Mouse (Mus musculus): ENCODE measurements around the gene Cuedc1. TPM values are rescaled to one million over a fixed set of nuclear protein-coding genes. Genes with fewer than 3 reads are reported as not detected.

The Cuedc1 gene
- polyA plus RNA-seq (2016; fragmentation: Nextera tagmentation; extraction: Ambion mirVana), result 36.4 and 42.0 TPM in 2 replicates

GRCm38 (mm10) chr11:88098021-88098729 lies at the start of gene Cuedc1:
Gene Cuedc1 (plus strand): TSS chr11:88098058.
- no peaks in the 10 kb centered on the region for H3K9me3 ChIP-seq
- H3K27me3 ChIP-seq, result 0 out of 2 replicates have a peak, but pooled peaks cover 9% of the 10 kb centered on the region
- H3K4me3 ChIP-seq, result peak within 1 kb of the TSS; percentile 74
- H3K27ac ChIP-seq, result peak within 1 kb of the TSS; percentile 87
- no peak for ATAC-seq (ENCODE audit: insufficient number of reproducible peaks, insufficient read depth, low FRiP score, low TSS enrichment)
- H3K4me2 ChIP-seq (replicated peaks), result peak within 1 kb of the TSS; percentile 77
- H3K4me1 ChIP-seq, result peaks cover 27% of the 10 kb centered on the region
- WGBS, result 24% methylated on average over 17 of the region's 17 CpGs
- H3K9ac ChIP-seq, result peak within 1 kb of the TSS; percentile 96
- H3K36me3 ChIP-seq, result no peaks in the 10 kb centered on the region

GRCm38 (mm10) chr11:88048961-88049670 lies 48.7 kb upstream of the Cuedc1 start:
- H3K4me1 ChIP-seq, result peaks cover 33% of the 10 kb centered on the region
- H3K9me3 ChIP-seq, result no peaks in the 10 kb centered on the region
- peaks cover 28% of the 10 kb centered on the region for H3K36me3 ChIP-seq
- ATAC-seq (ENCODE audit: insufficient number of reproducible peaks, insufficient read depth, low FRiP score, low TSS enrichment), result no peak
- WGBS, result 20% methylated on average over 26 of the region's 26 CpGs
- H3K27ac ChIP-seq, result peak overlapping the region; percentile 100; the same call in 1 of the 2 replicates
- peak overlapping the region; percentile 96 for H3K4me3 ChIP-seq
- H3K4me2 ChIP-seq (replicated peaks), result peak overlapping the region; percentile 62
- peak overlapping the region; percentile 99 for H3K9ac ChIP-seq
- no peaks in the 10 kb centered on the region for H3K27me3 ChIP-seq

GRCm38 (mm10) chr11:88049732-88050131 lies 48.1 kb upstream of the Cuedc1 start:
- Histone ChIP-seq H3K27ac (no peak overlapping the region), H3K9me3 (no peaks in the 10 kb centered on the region), H3K4me3 (peak overlapping the region; percentile 96), H3K9ac (peak overlapping the region; percentile 99), H3K4me1 (peaks cover 33% of the 10 kb centered on the region), H3K36me3 (peaks cover 28% of the 10 kb centered on the region), H3K4me2 (replicated peaks) (peak overlapping the region; percentile 62), H3K27me3 (no peaks in the 10 kb centered on the region)
- ATAC-seq (ENCODE audit: insufficient number of reproducible peaks, insufficient read depth, low FRiP score, low TSS enrichment), result no peak

GRCm38 (mm10) chr11:88052638-88053037 lies 45.2 kb upstream of the Cuedc1 start:
- WGBS, result 79% methylated on average over 4 of the region's 4 CpGs
- peaks cover 28% of the 10 kb centered on the region for H3K36me3 ChIP-seq

GRCm38 (mm10) chr11:88053821-88054220 lies 44.0 kb upstream of the Cuedc1 start:
- Histone ChIP-seq H3K27ac (no peak overlapping the region), H3K9ac (no peak overlapping the region), H3K36me3 (peaks cover 28% of the 10 kb centered on the region), H3K4me3 (no peak overlapping the region), H3K4me1 (peaks cover 24% of the 10 kb centered on the region), H3K27me3 (no peaks in the 10 kb centered on the region), H3K4me2 (replicated peaks) (no peak overlapping the region), H3K9me3 (no peaks in the 10 kb centered on the region)
- no peak for ATAC-seq (ENCODE audit: insufficient number of reproducible peaks, insufficient read depth, low FRiP score, low TSS enrichment)
- WGBS, result 66% methylated on average over 3 of the region's 3 CpGs

More at GRCm38 (mm10) chr11:88052638-88053037, 45.2 kb upstream of the Cuedc1 start:
- Histone ChIP-seq H3K4me2 (replicated peaks) (no peak overlapping the region), H3K9ac (no peak overlapping the region), H3K27ac (no peak overlapping the region), H3K27me3 (no peaks in the 10 kb centered on the region), H3K4me1 (peaks cover 24% of the 10 kb centered on the region), H3K9me3 (no peaks in the 10 kb centered on the region), H3K4me3 (no peak overlapping the region)
- ATAC-seq (ENCODE audit: insufficient number of reproducible peaks, insufficient read depth, low FRiP score, low TSS enrichment), result no peak

- H3K27ac ChIP-seq, result no peak overlapping the region
- WGBS, result 78% methylated on average over 1 of the region's 1 CpGs
- peaks cover 22% of the 10 kb centered on the region for H3K36me3 ChIP-seq
- H3K27me3 ChIP-seq, result no peaks in the 10 kb centered on the region
- H3K4me3 ChIP-seq, result no peak overlapping the region
- no peak overlapping the region for H3K4me2 ChIP-seq (replicated peaks)
- no peak overlapping the region for H3K9ac ChIP-seq
- ATAC-seq (ENCODE audit: insufficient number of reproducible peaks, insufficient read depth, low FRiP score, low TSS enrichment), result no peak
- H3K4me1 ChIP-seq, result peaks cover 17% of the 10 kb centered on the region
- H3K9me3 ChIP-seq, result no peaks in the 10 kb centered on the region
Observed at GRCm38 (mm10) chr11:88054589-88054988, 43.3 kb upstream of the Cuedc1 start.

GRCm38 (mm10) chr11:88055777-88056176 lies 42.1 kb upstream of the Cuedc1 start:
- H3K9ac ChIP-seq, result no peak overlapping the region
- no peaks in the 10 kb centered on the region for H3K9me3 ChIP-seq
- H3K4me2 ChIP-seq (replicated peaks), result no peak overlapping the region
- no peak overlapping the region for H3K4me3 ChIP-seq
- peaks cover 14% of the 10 kb centered on the region for H3K36me3 ChIP-seq
- peaks cover 7% of the 10 kb centered on the region for H3K4me1 ChIP-seq
- no peak for ATAC-seq (ENCODE audit: insufficient number of reproducible peaks, insufficient read depth, low FRiP score, low TSS enrichment)
- no peak overlapping the region for H3K27ac ChIP-seq
- no peaks in the 10 kb centered on the region for H3K27me3 ChIP-seq
- 91% methylated on average over 2 of the region's 2 CpGs for WGBS

- Histone ChIP-seq H3K9me3 (no peaks in the 10 kb centered on the region), H3K27ac (no peak overlapping the region), H3K4me3 (no peak overlapping the region), H3K4me1 (no peaks in the 10 kb centered on the region), H3K36me3 (peaks cover 7% of the 10 kb centered on the region), H3K9ac (no peak overlapping the region), H3K4me2 (replicated peaks) (no peak overlapping the region), H3K27me3 (no peaks in the 10 kb centered on the region)
- ATAC-seq (ENCODE audit: insufficient number of reproducible peaks, insufficient read depth, low FRiP score, low TSS enrichment), result no peak
- WGBS, result 69% methylated on average over 2 of the region's 2 CpGs
Observed at GRCm38 (mm10) chr11:88057788-88058187, 40.1 kb upstream of the Cuedc1 start.

- Histone ChIP-seq H3K9ac (no peak overlapping the region), H3K36me3 (no peaks in the 10 kb centered on the region), H3K27me3 (no peaks in the 10 kb centered on the region), H3K27ac (no peak overlapping the region), H3K4me1 (no peaks in the 10 kb centered on the region), H3K4me3 (no peak overlapping the region), H3K4me2 (replicated peaks) (no peak overlapping the region), H3K9me3 (no peaks in the 10 kb centered on the region)
- WGBS, result 39% methylated on average over 2 of the region's 2 CpGs
- no peak; the same call in 1 of the 2 replicates for ATAC-seq (ENCODE audit: insufficient number of reproducible peaks, insufficient read depth, low FRiP score, low TSS enrichment)
Observed at GRCm38 (mm10) chr11:88059141-88059540, 38.7 kb upstream of the Cuedc1 start.

- Histone ChIP-seq H3K36me3 (no peaks in the 10 kb centered on the region), H3K9ac (no peak overlapping the region), H3K4me2 (replicated peaks) (no peak overlapping the region), H3K4me3 (no peak overlapping the region), H3K27ac (no peak overlapping the region), H3K4me1 (0 out of 2 replicates have a peak, but pooled peaks cover 1% of the 10 kb centered on the region), H3K27me3 (no peaks in the 10 kb centered on the region), H3K9me3 (no peaks in the 10 kb centered on the region)
- no peak for ATAC-seq (ENCODE audit: insufficient number of reproducible peaks, insufficient read depth, low FRiP score, low TSS enrichment)
- WGBS, result 81% methylated on average over 2 of the region's 2 CpGs
Observed at GRCm38 (mm10) chr11:88061892-88062625, 35.8 kb upstream of the Cuedc1 start.

GRCm38 (mm10) chr11:88065732-88066131 lies 32.1 kb upstream of the Cuedc1 start:
- Histone ChIP-seq H3K27ac (no peak overlapping the region), H3K27me3 (no peaks in the 10 kb centered on the region), H3K4me3 (no peak overlapping the region), H3K4me1 (peaks cover 13% of the 10 kb centered on the region), H3K9ac (no peak overlapping the region), H3K4me2 (replicated peaks) (no peak overlapping the region), H3K36me3 (no peaks in the 10 kb centered on the region), H3K9me3 (no peaks in the 10 kb centered on the region)
- ATAC-seq (ENCODE audit: insufficient number of reproducible peaks, insufficient read depth, low FRiP score, low TSS enrichment), result no peak
